Mouse (Mus musculus): ENCODE measurements around the gene Hhat.

The Hhat gene

GRCm38 (mm10) chr1:192480072-192480784 is 290.8 kb downstream of the Hhat start:
- DNase-seq, result no peak

DNA sequence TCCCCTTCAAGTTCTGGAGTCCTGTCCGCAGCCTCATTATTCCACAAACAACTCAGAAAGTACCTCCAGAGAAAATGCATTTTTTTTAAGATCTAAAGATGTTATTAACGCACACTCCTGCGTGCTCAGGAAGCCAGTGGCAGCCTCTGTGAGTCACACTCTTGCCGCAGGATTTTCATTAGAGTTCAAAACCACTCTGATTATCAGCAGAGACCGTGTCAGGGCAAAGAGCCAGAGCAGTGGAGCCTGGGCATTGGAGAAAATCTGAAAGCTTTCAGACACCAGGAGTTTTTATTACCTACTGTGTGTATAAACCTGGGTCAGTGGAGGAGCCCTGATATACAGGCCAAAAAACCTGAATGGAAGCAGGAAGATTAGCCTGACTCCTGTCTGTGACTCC is 292.8 kb downstream of the Hhat start:
- DNase-seq, result no peak

DNA sequence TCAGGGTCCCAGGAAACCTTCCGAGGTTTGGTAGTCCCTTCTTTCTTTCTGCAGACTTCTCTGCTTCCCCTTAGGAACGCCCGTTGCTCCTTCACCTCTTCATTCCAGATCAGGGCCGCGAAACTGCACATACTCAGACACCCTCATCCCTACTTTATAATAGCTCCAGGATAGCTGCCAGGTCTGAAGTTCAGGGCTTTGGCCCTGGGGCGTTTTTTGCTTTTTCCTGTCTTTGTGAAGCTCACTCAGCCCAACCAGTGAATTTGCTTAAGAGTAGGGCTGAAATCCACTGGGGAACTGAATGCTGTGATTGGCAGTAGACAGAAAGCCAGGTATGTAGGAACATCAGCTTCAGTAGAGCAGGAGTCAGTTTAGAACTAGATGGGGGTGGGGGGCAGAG is 293.5 kb downstream of the Hhat start:
- no peak for DNase-seq

GRCm38 (mm10) chr1:192476704-192477103 is 294.3 kb downstream of the Hhat start:
- no peak for DNase-seq

GRCm38 (mm10) chr1:192473134-192473533 is 297.9 kb downstream of the Hhat start:
- DNase-seq, result no peak

DNA sequence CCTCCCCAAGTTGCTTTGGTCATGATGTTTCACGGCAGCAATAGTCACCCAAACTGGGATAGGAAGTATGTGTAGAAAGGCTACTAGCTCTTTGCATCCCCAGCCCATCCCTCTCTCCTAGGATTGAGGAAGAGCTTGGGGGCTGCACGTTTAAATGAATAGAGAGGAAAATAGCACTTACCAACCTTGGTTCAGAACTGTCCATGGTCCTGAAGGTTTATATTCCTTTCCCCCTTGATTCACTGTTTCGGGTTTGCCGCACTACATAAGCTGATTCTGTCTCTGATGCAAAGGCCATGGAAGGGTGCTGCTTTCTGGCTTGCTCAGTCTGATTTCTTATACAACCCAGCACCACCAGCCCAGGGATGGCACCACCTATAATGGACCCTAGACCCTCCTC is 298.7 kb downstream of the Hhat start:
- no peak for DNase-seq

GRCm38 (mm10) chr1:192463732-192464131 is 307.3 kb downstream of the Hhat start:
- no peak for DNase-seq

- no peak for DNase-seq
Measured at GRCm38 (mm10) chr1:192457526-192458206, 313.4 kb downstream of the Hhat start.

DNA sequence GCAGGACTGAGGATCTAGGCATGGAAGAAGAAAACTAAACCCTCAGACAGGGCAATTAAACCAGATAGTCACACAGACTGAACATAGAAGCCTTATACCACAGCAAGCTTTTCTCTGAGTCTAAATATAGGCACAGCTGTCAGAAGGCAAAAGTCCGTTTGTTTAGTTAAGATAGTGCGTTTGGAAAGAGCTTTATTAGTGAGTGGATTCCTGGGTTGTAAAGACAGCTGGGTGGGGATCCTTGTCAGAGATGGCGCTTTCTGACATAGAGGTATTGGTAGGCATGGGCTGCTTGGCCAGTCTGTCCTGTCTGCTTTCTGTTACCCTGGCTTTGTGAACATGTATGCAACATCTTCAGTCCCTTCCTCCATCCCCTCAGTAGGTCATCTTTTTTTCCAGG is 314.0 kb downstream of the Hhat start:
- DNase-seq, result no peak

- DNase-seq, result no peak
Measured at GRCm38 (mm10) chr1:192454981-192455380, 316.0 kb downstream of the Hhat start.

GRCm38 (mm10) chr1:192454501-192454900 is 316.5 kb downstream of the Hhat start:
- DNase-seq, result no peak

GRCm38 (mm10) chr1:192451722-192452121 is 319.3 kb downstream of the Hhat start:
- no peak for DNase-seq

- no peak for DNase-seq
Measured at GRCm38 (mm10) chr1:192450425-192450824, 320.6 kb downstream of the Hhat start.

- DNase-seq, result no peak
Measured at GRCm38 (mm10) chr1:192449572-192450351, 321.3 kb downstream of the Hhat start.

- no peak for DNase-seq
Measured at GRCm38 (mm10) chr1:192448512-192448911, 322.5 kb downstream of the Hhat start.

GRCm38 (mm10) chr1:192447666-192448065 is 323.4 kb downstream of the Hhat start:
- no peak for DNase-seq

Data from thymus, postnatal 36 days (tissue).